Mouse (Mus musculus) limb, embryonic 13.5 days (tissue): ENCODE measurements around the gene Aox1. TPM values are rescaled to one million over a fixed set of nuclear protein-coding genes. Genes with fewer than 3 reads are reported as not detected.
"Not testable (repeated sequence)": the region's sequence is repeated elsewhere in the genome, so short reads cannot be mapped to it uniquely, and the experiment has no call there.

Experiments used
- ATAC-seq: fragments of 200-750 bp; cut with Nextera tagmentation; 2 replicates; pipeline ENCODE4 v1.8.0; 2017; ENCODE audit warnings: low read depth, moderate number of reproducible peaks, moderate TSS enrichment; ENCODE audit not compliant: low FRiP score
- H3K27ac ChIP-seq: fragments of 300-500 bp; sonication (generic); 2 replicates; pipeline ENCODE4 v1.5.1; 2015; ENCODE audit warnings: inconsistent platforms, mild to moderate bottlenecking, moderate library complexity
- H3K27me3 ChIP-seq: fragments of 300-500 bp; sonication (generic); 2 replicates; pipeline ENCODE4 v1.6.1; 2015; ENCODE audit warnings: mild to moderate bottlenecking, inconsistent platforms
- H3K36me3 ChIP-seq: fragments of 300-500 bp; sonication (generic); 2 replicates; pipeline ENCODE4 v1.6.1; 2015; ENCODE audit warnings: inconsistent platforms, mild to moderate bottlenecking, moderate library complexity
- H3K4me1 ChIP-seq: fragments of 300-500 bp; sonication (generic); 2 replicates; pipeline ENCODE4 v1.6.1; 2015; ENCODE audit warnings: inconsistent platforms
- H3K4me2 ChIP-seq: fragments of 300-500 bp; sonication (generic); replicated peaks from 2 replicates; pipeline ENCODE4 v1.6.1; 2015; ENCODE audit warnings: inconsistent platforms, mild to moderate bottlenecking, moderate library complexity
- H3K4me3 ChIP-seq: fragments of 300-500 bp; sonication (generic); 2 replicates; pipeline ENCODE4 v1.5.1; 2015; ENCODE audit warnings: moderate library complexity, mild to moderate bottlenecking, inconsistent platforms
- H3K9ac ChIP-seq: fragments of 300-500 bp; sonication (generic); 2 replicates; pipeline ENCODE4 v1.6.1; 2015; ENCODE audit warnings: mild to moderate bottlenecking, inconsistent platforms
- H3K9me3 ChIP-seq: fragments of 300-500 bp; sonication (generic); 2 replicates; pipeline ENCODE4 v1.6.1; 2016; ENCODE audit warnings: inconsistent platforms
- WGBS: fragments of 180-500 bp; shearing (Covaris S2); methylation state at CpG from one replicate; pipeline ENCODE4 v1.1.7; 2015; 5-methylcytosine and 5-hydroxymethylcytosine counted together
- polyA plus RNA-seq: library from polyadenylated mRNA; unstranded; fragments of >200 nt; fragmentation: Nextera tagmentation; extraction: Ambion mirVana; gene quantifications from 2 replicates; pipeline ENCODE4 v1.2.1, GENCODE M21; 2015

Gene Aox1
- polyA plus RNA-seq, 1 experiment from 2014 or later, result 0.38 TPM

DNA sequence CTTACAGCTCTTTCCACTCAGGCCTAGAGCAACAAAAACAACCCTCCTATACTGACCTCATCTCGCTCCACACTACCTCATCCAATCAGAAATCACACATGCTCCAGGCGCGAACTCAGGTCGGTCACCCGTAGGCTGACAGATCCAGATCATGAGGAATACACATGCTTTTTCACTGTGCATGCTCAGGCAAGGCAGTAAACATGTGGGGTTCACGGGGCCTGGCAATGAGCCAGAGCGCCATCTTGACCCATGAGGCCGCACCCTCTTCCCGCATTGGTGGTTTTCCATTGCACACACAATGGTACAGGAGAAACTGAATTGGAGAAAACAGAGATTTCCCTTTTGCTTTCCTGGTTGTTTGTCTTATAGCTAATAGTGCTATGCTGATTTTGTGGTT, 7.6 kb downstream of the Aox1 start:
- H3K4me2 ChIP-seq, H3K9me3 ChIP-seq, H3K36me3 ChIP-seq, H3K4me3 ChIP-seq, H3K27me3 ChIP-seq, H3K4me1 ChIP-seq, ATAC-seq, H3K9ac ChIP-seq, H3K27ac ChIP-seq: not testable (repeated sequence)
- WGBS, result 91% methylated on average over 9 of the region's 9 CpGs

- no peaks in the 10 kb centered on the region for H3K36me3 ChIP-seq
- H3K4me1 ChIP-seq, result no peaks in the 10 kb centered on the region
- H3K27me3 ChIP-seq, result no peaks in the 10 kb centered on the region
- ATAC-seq, result no peak
- H3K4me3 ChIP-seq, result no peak overlapping the region
- H3K27ac ChIP-seq, result no peak overlapping the region
- no peaks in the 10 kb centered on the region for H3K9me3 ChIP-seq
- no peak overlapping the region for H3K4me2 ChIP-seq
- no peak overlapping the region for H3K9ac ChIP-seq
- 75% methylated on average over 3 of the region's 3 CpGs for WGBS
Measured at GRCm38 (mm10) chr1:58045076-58045475, 15.3 kb downstream of the Aox1 start.

DNA sequence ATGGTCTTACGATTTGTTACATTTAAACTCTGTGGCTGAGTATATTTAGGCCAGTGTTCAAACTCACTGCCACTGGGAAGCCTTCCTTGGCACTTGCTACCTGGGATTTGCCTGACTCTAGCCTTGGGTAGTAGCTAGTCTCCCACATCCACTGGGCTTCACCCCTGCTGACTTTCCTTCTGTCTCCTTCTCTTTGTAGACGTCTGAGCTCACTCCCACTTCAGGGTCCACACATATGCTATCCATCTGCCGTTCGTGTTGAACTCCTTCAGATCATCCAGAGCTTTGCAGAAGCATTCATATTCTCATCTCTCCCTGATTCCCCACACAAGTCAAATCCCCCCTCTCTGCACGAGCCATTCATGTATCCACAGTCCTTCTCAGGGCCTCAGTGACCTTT, 15.8 kb downstream of the Aox1 start:
- Histone ChIP-seq H3K4me3 (no peak overlapping the region), H3K9ac (no peak overlapping the region), H3K4me1 (no peaks in the 10 kb centered on the region), H3K27ac (no peak overlapping the region), H3K9me3 (no peaks in the 10 kb centered on the region), H3K27me3 (no peaks in the 10 kb centered on the region), H3K4me2 (no peak overlapping the region), H3K36me3 (no peaks in the 10 kb centered on the region)
- WGBS, result 64% methylated on average over 5 of the region's 5 CpGs
- no peak for ATAC-seq

DNA sequence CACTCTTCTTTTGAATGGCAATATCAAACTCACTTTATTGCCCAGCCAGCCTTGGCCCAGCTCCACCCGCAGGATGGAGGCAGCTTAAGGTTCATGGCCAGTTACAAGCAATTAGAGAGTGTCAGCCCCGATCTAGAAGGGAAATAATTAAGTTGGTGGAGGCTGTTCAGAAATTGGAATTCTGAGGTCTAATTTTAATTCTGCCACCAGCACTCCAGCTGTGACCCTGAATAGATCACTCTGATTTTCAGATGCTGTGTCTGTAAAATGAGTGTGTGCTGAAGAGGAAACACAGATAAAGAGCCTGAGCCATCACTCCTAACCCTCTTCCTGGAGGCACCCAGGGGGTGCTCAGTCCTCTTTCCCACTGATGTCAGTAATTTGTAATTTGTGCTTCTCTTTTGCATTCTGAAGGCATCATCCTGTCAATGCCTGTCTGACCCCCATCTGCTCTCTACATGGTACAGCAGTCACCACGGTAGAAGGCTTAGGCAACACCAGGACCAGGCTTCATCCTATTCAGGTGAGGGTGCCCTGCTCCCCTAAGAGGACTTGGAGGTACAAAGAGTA, 17.1 kb downstream of the Aox1 start:
- H3K4me2 ChIP-seq, result no peak overlapping the region
- 42% methylated on average over 3 of the region's 3 CpGs for WGBS
- H3K4me1 ChIP-seq, result no peaks in the 10 kb centered on the region
- no peak overlapping the region for H3K27ac ChIP-seq
- no peaks in the 10 kb centered on the region for H3K36me3 ChIP-seq
- no peaks in the 10 kb centered on the region for H3K27me3 ChIP-seq
- no peak for ATAC-seq
- H3K4me3 ChIP-seq, result no peak overlapping the region
- no peaks in the 10 kb centered on the region for H3K9me3 ChIP-seq
- no peak overlapping the region for H3K9ac ChIP-seq

- H3K4me3 ChIP-seq, result no peak overlapping the region
- H3K9ac ChIP-seq, result no peak overlapping the region
- no peaks in the 10 kb centered on the region for H3K27me3 ChIP-seq
- no peak for ATAC-seq
- no peaks in the 10 kb centered on the region for H3K9me3 ChIP-seq
- H3K27ac ChIP-seq, result no peak overlapping the region
- H3K4me1 ChIP-seq, result no peaks in the 10 kb centered on the region
- WGBS, result 86% methylated on average over 5 of the region's 5 CpGs
- no peaks in the 10 kb centered on the region for H3K36me3 ChIP-seq
- no peak overlapping the region for H3K4me2 ChIP-seq
Measured at GRCm38 (mm10) chr1:58049126-58049525, 19.4 kb downstream of the Aox1 start.

- Histone ChIP-seq H3K4me2 (no peak overlapping the region), H3K27ac (no peak overlapping the region), H3K4me1 (no peaks in the 10 kb centered on the region), H3K9ac (no peak overlapping the region), H3K9me3 (no peaks in the 10 kb centered on the region), H3K36me3 (no peaks in the 10 kb centered on the region), H3K27me3 (no peaks in the 10 kb centered on the region), H3K4me3 (no peak overlapping the region)
- WGBS, result 87% methylated on average over 11 of the region's 11 CpGs
- no peak for ATAC-seq
Measured at GRCm38 (mm10) chr1:58055598-58055997, 25.9 kb downstream of the Aox1 start.

GRCm38 (mm10) chr1:58056074-58056807, 26.5 kb downstream of the Aox1 start:
- WGBS, result 81% methylated on average over 13 of the region's 13 CpGs
- no peak overlapping the region for H3K27ac ChIP-seq
- no peaks in the 10 kb centered on the region for H3K4me1 ChIP-seq
- ATAC-seq, result no peak
- H3K9me3 ChIP-seq, result no peaks in the 10 kb centered on the region
- no peak overlapping the region for H3K4me2 ChIP-seq
- H3K9ac ChIP-seq, result no peak overlapping the region
- H3K27me3 ChIP-seq, result no peaks in the 10 kb centered on the region
- H3K36me3 ChIP-seq, result no peaks in the 10 kb centered on the region
- H3K4me3 ChIP-seq, result no peak overlapping the region

GRCm38 (mm10) chr1:58056939-58057338, 27.2 kb downstream of the Aox1 start:
- Histone ChIP-seq H3K4me2 (no peak overlapping the region), H3K4me1 (no peaks in the 10 kb centered on the region), H3K9me3 (no peaks in the 10 kb centered on the region), H3K36me3 (no peaks in the 10 kb centered on the region), H3K27ac (no peak overlapping the region), H3K27me3 (no peaks in the 10 kb centered on the region), H3K4me3 (no peak overlapping the region), H3K9ac (no peak overlapping the region)
- WGBS, result 72% methylated on average over 11 of the region's 11 CpGs
- no peak for ATAC-seq

GRCm38 (mm10) chr1:58058846-58059245, 29.1 kb downstream of the Aox1 start:
- no peak for ATAC-seq
- Histone ChIP-seq H3K9me3 (no peaks in the 10 kb centered on the region), H3K4me1 (no peaks in the 10 kb centered on the region), H3K4me3 (no peak overlapping the region), H3K4me2 (no peak overlapping the region), H3K27ac (no peak overlapping the region), H3K9ac (no peak overlapping the region), H3K27me3 (no peaks in the 10 kb centered on the region), H3K36me3 (no peaks in the 10 kb centered on the region)
- 93% methylated on average over 4 of the region's 4 CpGs for WGBS

DNA sequence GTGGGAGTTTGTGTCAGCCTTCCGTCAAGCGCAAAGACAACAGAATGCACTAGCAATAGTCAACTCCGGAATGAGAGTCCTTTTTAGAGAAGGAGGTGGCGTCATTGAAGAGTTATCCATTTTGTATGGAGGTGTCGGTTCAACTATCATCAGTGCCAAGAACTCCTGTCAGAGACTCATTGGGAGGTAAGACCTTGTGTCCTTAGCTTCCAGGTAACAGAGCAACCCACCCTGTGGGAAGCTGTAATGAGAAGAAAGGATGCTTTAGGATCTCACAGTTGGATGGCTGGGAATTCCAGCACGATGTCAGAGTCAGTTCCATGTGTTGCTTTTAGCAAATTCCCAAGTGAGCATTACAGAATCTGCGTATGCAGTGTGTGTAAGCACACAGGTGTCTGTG, 32.4 kb downstream of the Aox1 start:
- H3K36me3 ChIP-seq, result no peaks in the 10 kb centered on the region
- H3K9me3 ChIP-seq, result no peaks in the 10 kb centered on the region
- H3K4me2 ChIP-seq, result no peak overlapping the region
- 89% methylated on average over 7 of the region's 7 CpGs for WGBS
- no peak overlapping the region for H3K9ac ChIP-seq
- ATAC-seq, result no peak
- peaks cover 10% of the 10 kb centered on the region for H3K4me1 ChIP-seq
- H3K27me3 ChIP-seq, result no peaks in the 10 kb centered on the region
- H3K4me3 ChIP-seq, result no peak overlapping the region
- H3K27ac ChIP-seq, result no peak overlapping the region

DNA sequence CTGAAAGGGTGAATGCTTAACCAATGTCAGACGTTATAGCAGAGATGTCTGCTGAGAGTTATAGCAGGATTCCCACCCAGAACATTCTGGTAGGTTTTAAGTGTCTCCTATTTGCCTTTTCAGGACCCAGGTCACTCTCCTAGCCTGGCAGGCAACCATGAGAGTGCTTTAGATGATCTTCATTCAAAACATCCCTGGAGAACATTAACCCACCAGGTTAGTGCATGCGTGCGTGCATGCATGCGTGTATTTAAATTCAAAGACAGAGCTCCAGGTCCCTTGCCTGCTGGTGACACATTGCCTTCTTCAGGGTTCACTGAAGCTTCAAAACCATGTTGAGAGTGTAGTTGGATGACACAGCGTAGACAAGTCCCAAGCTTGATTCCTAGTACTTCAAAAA, 35.4 kb downstream of the Aox1 start:
- no peak overlapping the region for H3K4me3 ChIP-seq
- H3K36me3 ChIP-seq, result no peaks in the 10 kb centered on the region
- H3K9ac ChIP-seq, result no peak overlapping the region
- no peaks in the 10 kb centered on the region for H3K9me3 ChIP-seq
- no peak for ATAC-seq
- 85% methylated on average over 5 of the region's 5 CpGs for WGBS
- H3K27me3 ChIP-seq, result no peaks in the 10 kb centered on the region
- H3K27ac ChIP-seq, result no peak overlapping the region
- peaks cover 10% of the 10 kb centered on the region for H3K4me1 ChIP-seq
- no peak overlapping the region for H3K4me2 ChIP-seq

DNA sequence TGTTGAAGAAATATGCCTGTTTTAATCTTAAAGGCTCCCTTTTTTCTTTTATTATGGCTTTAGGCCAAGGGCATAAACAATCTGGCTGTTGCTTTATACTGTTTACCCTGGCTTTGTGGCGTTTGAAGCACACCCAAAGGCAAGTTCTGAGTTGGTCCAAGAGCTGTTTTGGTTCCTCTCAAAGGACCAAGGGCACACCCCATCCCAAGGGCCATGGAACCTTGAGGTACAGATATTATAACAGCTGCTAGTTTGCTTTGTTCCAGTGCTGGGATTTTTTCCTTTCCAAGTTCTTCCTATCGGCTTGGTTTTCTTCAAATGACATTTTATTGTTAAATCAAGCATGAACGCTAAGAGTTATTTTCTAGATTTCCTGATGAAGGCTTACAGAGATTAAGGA, 35.9 kb downstream of the Aox1 start:
- H3K36me3 ChIP-seq, result no peaks in the 10 kb centered on the region
- no peak overlapping the region for H3K9ac ChIP-seq
- H3K4me2 ChIP-seq, result no peak overlapping the region
- no peaks in the 10 kb centered on the region for H3K27me3 ChIP-seq
- no peak overlapping the region for H3K4me3 ChIP-seq
- no peak overlapping the region for H3K27ac ChIP-seq
- H3K9me3 ChIP-seq, result no peaks in the 10 kb centered on the region
- 50% methylated on average over 3 of the region's 3 CpGs for WGBS
- ATAC-seq, result no peak
- H3K4me1 ChIP-seq, result peaks cover 10% of the 10 kb centered on the region

DNA sequence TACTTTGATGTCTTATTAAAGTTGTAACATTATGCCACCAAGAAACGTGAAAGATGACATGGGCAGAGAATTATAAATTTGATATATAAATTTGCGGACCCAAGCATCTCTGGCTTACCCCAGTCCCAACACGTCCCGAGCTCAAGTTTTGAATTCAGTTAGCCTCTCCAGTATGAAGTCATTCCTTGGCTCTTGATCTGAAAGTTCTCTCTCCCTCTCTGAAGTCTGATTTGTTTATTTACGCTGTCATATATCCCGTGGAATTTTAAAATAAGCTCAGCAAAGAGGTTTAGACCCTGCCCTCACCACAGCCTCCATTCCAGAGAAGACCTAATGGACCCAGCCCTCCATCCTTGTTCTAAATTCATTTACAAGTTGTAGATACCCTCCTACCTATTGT, 39.5 kb downstream of the Aox1 start:
- Histone ChIP-seq H3K4me2 (no peak overlapping the region), H3K27me3 (no peaks in the 10 kb centered on the region), H3K4me1 (peaks cover 10% of the 10 kb centered on the region), H3K9me3 (no peaks in the 10 kb centered on the region), H3K9ac (no peak overlapping the region), H3K4me3 (no peak overlapping the region), H3K27ac (no peak overlapping the region), H3K36me3 (no peaks in the 10 kb centered on the region)
- no peak for ATAC-seq
- 82% methylated on average over 6 of the region's 6 CpGs for WGBS
